Mouse (Mus musculus): Measurements from ENCODE around the gene Rpl32. TPM values are rescaled to one million over a fixed set of nuclear protein-coding genes. Genes with fewer than 3 reads are reported as not detected.
A peak's percentile ranks its signal among the peaks of the same experiment; 100 is the strongest.

Gene Rpl32
- polyA plus RNA-seq, 1 experiment: 1,894 TPM

GRCm38 (mm10) chr6:115807464-115808195 is 917 bp downstream of the Rpl32 start:
- no peak for TF ChIP-seq POLR2A (IDR thresholded peaks at IDR 0.05; ENCODE audit: borderline replicate concordance, control insufficient read depth, low read depth, low read length)
- no peak for TF ChIP-seq CTCF (IDR thresholded peaks at IDR 0.05; ENCODE audit: control insufficient read depth, insufficient read depth, low read length)
- 2% methylated on average over 15 of the region's 15 CpGs for WGBS
- H3K27ac ChIP-seq (ENCODE audit: control insufficient read depth, insufficient read depth, low read depth, low read length, poor library complexity): peak overlapping the region; percentile 82; the same call in 1 of the 2 replicates
- H3K4me3 ChIP-seq (replicated peaks; ENCODE audit: control insufficient read depth, low read depth, low read length): peak overlapping the region; percentile 88
- peaks cover 4% of the 10 kb centered on the region; the same call in 1 of the 2 replicates for H3K4me1 ChIP-seq (ENCODE audit: control insufficient read depth, insufficient read depth, low read length)

GRCm38 (mm10) chr6:115804432-115805192 is 3.9 kb downstream of the Rpl32 start:
- peaks cover 4% of the 10 kb centered on the region; the same call in 1 of the 2 replicates for H3K4me1 ChIP-seq (ENCODE audit: control insufficient read depth, insufficient read depth, low read length)
- no peak overlapping the region for H3K4me3 ChIP-seq (replicated peaks; ENCODE audit: control insufficient read depth, low read depth, low read length)
- 74% methylated on average over 10 of the region's 10 CpGs for WGBS
- H3K27ac ChIP-seq (ENCODE audit: control insufficient read depth, insufficient read depth, low read depth, low read length, poor library complexity): no peak overlapping the region
- TF ChIP-seq CTCF (IDR thresholded peaks at IDR 0.05; ENCODE audit: control insufficient read depth, insufficient read depth, low read length) (no peak), POLR2A (IDR thresholded peaks at IDR 0.05; ENCODE audit: borderline replicate concordance, control insufficient read depth, low read depth, low read length) (no peak)

GRCm38 (mm10) chr6:115803541-115804382 is 4.8 kb downstream of the Rpl32 start:
- peaks cover 4% of the 10 kb centered on the region; the same call in 1 of the 2 replicates for H3K4me1 ChIP-seq (ENCODE audit: control insufficient read depth, insufficient read depth, low read length)
- 48% methylated on average over 16 of the region's 16 CpGs for WGBS
- H3K4me3 ChIP-seq (replicated peaks; ENCODE audit: control insufficient read depth, low read depth, low read length): no peak overlapping the region
- H3K27ac ChIP-seq (ENCODE audit: control insufficient read depth, insufficient read depth, low read depth, low read length, poor library complexity): no peak overlapping the region
- no peak for TF ChIP-seq POLR2A (IDR thresholded peaks at IDR 0.05; ENCODE audit: borderline replicate concordance, control insufficient read depth, low read depth, low read length)
- TF ChIP-seq CTCF (IDR thresholded peaks at IDR 0.05; ENCODE audit: control insufficient read depth, insufficient read depth, low read length): peak; percentile 52

GRCm38 (mm10) chr6:115801811-115802210 is 6.7 kb downstream of the Rpl32 start:
- WGBS: 95% methylated on average over 3 of the region's 3 CpGs
- no peak overlapping the region for H3K4me3 ChIP-seq (replicated peaks; ENCODE audit: control insufficient read depth, low read depth, low read length)

GRCm38 (mm10) chr6:115792691-115793215 is 15.8 kb downstream of the Rpl32 start:
- no peak overlapping the region for H3K4me3 ChIP-seq (replicated peaks; ENCODE audit: control insufficient read depth, low read depth, low read length)
- WGBS: 17% methylated on average over 21 of the region's 21 CpGs

More at GRCm38 (mm10) chr6:115801811-115802210, 6.7 kb downstream of the Rpl32 start:
- TF ChIP-seq POLR2A (IDR thresholded peaks at IDR 0.05; ENCODE audit: borderline replicate concordance, control insufficient read depth, low read depth, low read length): no peak
- TF ChIP-seq CTCF (IDR thresholded peaks at IDR 0.05; ENCODE audit: control insufficient read depth, insufficient read depth, low read length): no peak
- Histone ChIP-seq H3K4me1 (ENCODE audit: control insufficient read depth, insufficient read depth, low read length) (no peaks in the 10 kb centered on the region), H3K27ac (ENCODE audit: control insufficient read depth, insufficient read depth, low read depth, low read length, poor library complexity) (no peak overlapping the region)

GRCm38 (mm10) chr6:115791842-115792686 is 16.5 kb downstream of the Rpl32 start:
- WGBS: 32% methylated on average over 34 of the region's 34 CpGs
- Histone ChIP-seq H3K4me3 (replicated peaks; ENCODE audit: control insufficient read depth, low read depth, low read length) (no peak overlapping the region), H3K4me1 (ENCODE audit: control insufficient read depth, insufficient read depth, low read length) (no peaks in the 10 kb centered on the region), H3K27ac (ENCODE audit: control insufficient read depth, insufficient read depth, low read depth, low read length, poor library complexity) (peak overlapping the region; percentile 7; the same call in 1 of the 2 replicates)
- TF ChIP-seq POLR2A (IDR thresholded peaks at IDR 0.05; ENCODE audit: borderline replicate concordance, control insufficient read depth, low read depth, low read length) (no peak), CTCF (IDR thresholded peaks at IDR 0.05; ENCODE audit: control insufficient read depth, insufficient read depth, low read length) (no peak)

More at GRCm38 (mm10) chr6:115792691-115793215, 15.8 kb downstream of the Rpl32 start:
- Histone ChIP-seq H3K4me1 (ENCODE audit: control insufficient read depth, insufficient read depth, low read length) (no peaks in the 10 kb centered on the region), H3K27ac (ENCODE audit: control insufficient read depth, insufficient read depth, low read depth, low read length, poor library complexity) (peak overlapping the region; percentile 7; the same call in 1 of the 2 replicates)
- TF ChIP-seq POLR2A (IDR thresholded peaks at IDR 0.05; ENCODE audit: borderline replicate concordance, control insufficient read depth, low read depth, low read length) (peak; percentile 11; the same call in 1 of the 2 replicates), CTCF (IDR thresholded peaks at IDR 0.05; ENCODE audit: control insufficient read depth, insufficient read depth, low read length) (no peak)

- Histone ChIP-seq H3K4me3 (replicated peaks; ENCODE audit: control insufficient read depth, low read depth, low read length) (no peak overlapping the region), H3K4me1 (ENCODE audit: control insufficient read depth, insufficient read depth, low read length) (no peaks in the 10 kb centered on the region), H3K27ac (ENCODE audit: control insufficient read depth, insufficient read depth, low read depth, low read length, poor library complexity) (no peak overlapping the region)
- 76% methylated on average over 10 of the region's 10 CpGs for WGBS
- TF ChIP-seq POLR2A (IDR thresholded peaks at IDR 0.05; ENCODE audit: borderline replicate concordance, control insufficient read depth, low read depth, low read length) (no peak), CTCF (IDR thresholded peaks at IDR 0.05; ENCODE audit: control insufficient read depth, insufficient read depth, low read length) (no peak)
Observed at GRCm38 (mm10) chr6:115791016-115791415, 17.5 kb downstream of the Rpl32 start.

Measured in bone marrow, adult 2 months (tissue).